Mouse (Mus musculus) heart, postnatal 10 days (tissue): ENCODE data around the gene Dab2. TPM values are rescaled to one million over a fixed set of nuclear protein-coding genes. Genes with fewer than 3 reads are reported as not detected.
A peak's percentile ranks its signal among the peaks of the same experiment; 100 is the strongest.

Experiments
- DNase-seq, 2 experiments: peaks; one replicate each; pipeline ENCODE4 v3.0.0; 2021
- intact Hi-C: fragments of 180-260 bp; cut with DNase I; formaldehyde crosslinking; loops from one replicate; pipeline ENCODE4 v1.15.1; 2025
- total RNA-seq, 2 experiments: library from RNA; stranded (reverse); gene quantifications; 2 replicates each; pipeline ENCODE4 v1.2.3; 2021

Gene Dab2
- total RNA-seq, 2 experiments from 2014 or later = 42.4 to 50.6 TPM

DNA sequence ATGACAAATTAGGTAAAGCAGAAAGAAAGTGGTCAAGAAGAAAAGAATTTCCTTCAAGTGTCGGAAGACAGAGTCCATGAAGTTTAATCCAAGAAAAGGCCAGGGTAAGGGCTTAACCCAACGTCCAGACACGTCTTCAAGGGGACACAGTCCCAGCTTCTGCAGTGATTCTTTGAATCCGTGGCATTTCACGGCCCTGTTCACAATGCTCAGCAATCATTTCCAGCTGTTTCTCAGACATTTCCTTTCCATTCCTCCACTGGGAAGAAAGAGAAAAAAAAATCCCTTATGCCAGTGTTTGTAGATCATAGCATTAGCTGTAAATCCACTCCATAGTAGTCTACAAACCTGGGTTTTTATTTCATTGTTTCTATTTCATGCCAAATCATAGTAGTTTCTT lies 22.7 kb downstream of the Dab2 start:
- no peak for DNase-seq
- intact Hi-C loops = no loop called here

DNA sequence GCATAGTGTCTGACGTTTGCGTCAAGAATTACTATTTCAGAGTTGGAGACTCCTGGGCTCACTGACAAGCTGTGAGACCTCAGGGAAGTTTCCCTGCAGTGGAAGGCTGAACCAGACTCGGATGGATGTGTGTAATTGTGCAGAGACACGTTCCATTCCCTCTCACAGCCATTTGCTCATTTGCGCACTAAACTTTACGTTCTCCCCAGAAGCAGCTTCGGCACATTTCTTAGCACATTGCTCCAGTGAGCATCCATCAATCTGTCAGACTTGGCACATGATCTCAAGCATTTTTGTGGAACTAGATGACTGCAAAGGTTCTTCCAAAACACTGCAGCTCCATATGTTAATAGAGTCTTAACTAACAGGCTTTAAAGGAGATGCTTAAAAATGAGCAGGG lies 24.0 kb downstream of the Dab2 start:
- no peak for DNase-seq
- intact Hi-C loops = no loop called here

DNA sequence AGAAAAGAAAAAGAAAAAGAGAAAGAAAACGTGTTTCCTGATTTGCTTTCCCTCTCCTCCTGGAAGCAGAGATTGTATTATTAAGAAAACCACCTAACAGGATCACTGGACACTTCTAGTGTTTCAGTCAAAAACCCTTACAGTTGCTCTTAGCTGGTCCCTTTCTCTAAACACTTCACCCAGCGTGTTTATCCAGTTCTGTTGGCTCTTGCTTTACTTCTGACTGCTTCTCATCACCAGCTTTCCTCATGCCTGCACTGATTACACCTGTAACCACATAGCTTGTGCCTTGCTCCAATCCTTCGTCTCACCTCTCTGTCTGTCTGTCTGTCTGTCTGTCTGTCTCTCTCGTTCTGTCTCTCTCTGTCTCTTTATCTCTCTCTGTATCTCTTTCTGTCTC lies 25.9 kb downstream of the Dab2 start:
- no peak for DNase-seq
- intact Hi-C loops = no loop called here

DNA sequence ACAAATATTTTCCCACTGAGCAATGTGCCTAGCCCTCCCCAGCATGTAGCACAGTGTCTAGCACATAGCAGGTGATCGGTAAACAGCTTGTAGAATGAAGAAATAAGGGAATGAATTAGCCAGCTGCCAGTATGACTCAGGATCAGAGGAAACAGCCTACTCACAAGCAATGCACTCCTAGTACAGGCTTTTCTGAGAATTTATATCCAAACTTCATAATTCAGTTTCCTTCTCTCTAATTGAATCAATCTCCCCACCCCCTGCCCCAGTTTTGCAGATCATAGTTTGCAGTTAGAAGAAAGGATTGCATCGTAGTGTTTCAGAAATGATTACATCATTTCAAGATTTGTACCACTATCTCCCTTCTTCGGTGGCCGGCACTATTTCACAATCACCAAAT lies 26.4 kb downstream of the Dab2 start:
- intact Hi-C loops = no loop called here
- no peak for DNase-seq

DNA sequence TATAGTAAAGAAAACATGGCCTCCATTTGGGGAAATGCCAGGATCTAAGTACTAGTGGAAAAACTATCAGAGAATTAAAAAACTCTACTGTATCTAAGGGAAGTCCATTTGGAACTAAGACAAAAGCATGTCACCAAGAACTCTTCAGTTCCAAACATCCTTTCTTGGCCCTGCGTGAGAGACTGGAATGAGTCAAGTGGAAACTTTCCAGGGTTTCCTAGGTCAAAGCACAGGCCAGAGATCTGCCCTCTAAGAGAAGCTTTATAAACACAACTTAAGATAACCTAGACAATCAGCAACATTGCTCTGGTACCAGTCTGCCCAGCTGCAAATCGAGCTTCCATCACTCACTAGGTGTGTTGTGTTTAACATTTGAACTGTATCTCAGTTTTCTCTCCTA lies 31.8 kb downstream of the Dab2 start:
- intact Hi-C loops = loop anchor here (5.0 kb wide), 1 partner anchor 51 kb away; no protein-coding TSS in a partner anchor

DNA sequence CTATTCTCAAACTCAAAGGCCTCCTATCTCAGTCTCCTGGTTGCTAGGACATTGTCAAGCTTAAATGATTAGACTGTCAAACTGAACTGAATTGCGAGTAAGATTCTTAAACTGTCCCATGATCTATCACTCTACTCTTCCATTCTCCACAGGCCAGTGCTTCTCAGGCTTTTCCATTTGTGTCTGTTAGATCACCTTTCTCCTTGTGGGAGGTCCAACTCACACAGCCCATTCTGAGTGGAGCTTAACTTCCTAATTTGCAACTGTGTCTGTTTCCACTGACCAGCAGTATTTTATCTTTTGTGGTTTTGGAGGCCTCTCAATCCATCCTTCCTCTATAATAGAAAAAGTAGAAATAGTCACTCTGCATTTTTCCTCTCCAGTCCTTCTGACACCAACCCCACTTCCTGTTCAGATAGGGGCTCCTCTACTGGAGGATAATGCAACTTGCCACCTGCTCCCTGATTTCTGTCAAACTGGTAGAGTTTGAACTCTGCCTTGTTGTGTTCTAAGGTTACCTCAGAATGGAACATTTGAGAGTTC lies 35.1 kb downstream of the Dab2 start:
- no peak for DNase-seq
- intact Hi-C loops = loop anchor here (5.0 kb wide), 1 partner anchor 48 kb away; no protein-coding TSS in a partner anchor

More for the DNA sequence above, 31.8 kb downstream of the Dab2 start:
- no peak for DNase-seq

DNA sequence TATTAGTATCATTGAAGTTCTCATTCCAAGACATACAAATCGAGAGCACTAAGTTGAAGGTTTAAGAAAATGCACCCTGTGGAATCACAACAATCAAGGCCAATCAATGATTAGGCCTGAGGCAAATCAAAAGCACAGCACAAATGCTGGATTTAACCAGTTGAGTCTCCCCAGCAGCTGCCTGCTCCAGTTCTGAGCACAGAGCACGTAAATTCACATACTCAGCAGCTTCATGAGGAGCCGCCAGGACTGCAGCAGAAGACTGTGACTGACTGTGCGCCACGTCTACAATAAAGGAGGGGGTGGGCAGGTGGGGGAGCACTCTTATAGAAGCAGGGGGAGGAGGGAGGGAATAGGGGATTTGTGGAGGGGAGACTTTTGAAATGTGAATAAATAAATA lies 40.2 kb downstream of the Dab2 start:
- intact Hi-C loops = no loop called here
- no peak for DNase-seq

DNA sequence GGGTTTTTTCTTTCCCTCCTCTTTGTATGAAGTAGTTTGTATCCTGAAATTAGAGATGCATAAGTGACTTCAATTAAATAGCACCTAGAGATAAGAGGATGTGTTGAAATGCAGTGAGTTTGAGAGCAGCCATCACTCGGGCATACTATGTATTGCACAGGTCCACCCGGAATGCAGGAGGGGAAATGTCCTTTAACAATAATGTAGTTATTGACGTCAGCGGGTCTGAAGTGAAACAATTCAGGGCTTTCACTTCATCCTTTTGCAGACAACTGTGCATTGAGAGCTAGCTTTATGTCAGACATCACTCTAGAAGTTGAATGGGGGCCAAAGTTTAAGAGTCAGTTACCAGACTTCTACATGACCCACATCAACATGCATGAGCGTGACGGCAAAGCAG lies 40.8 kb downstream of the Dab2 start:
- intact Hi-C loops = no loop called here
- DNase-seq = no peak

DNA sequence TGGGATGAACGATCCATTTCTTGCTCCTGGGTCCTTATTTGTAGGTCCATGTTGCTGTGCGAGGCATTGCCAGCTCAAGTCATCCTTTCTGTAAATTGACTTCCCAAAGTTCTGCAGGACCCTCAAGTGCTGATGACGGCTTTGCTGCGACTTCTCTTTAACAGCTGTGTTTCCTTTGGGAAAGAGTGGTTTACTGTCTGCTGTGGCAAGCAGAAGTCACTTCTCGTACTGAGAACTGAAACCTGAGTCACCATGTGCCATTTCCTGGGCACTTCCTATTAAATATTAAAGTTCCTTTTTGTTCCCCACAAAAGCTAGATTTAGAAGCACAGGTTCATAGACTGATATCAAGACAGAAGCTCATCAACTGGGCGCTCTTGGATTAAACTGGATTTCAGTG lies 41.8 kb downstream of the Dab2 start:
- intact Hi-C loops = no loop called here

DNA sequence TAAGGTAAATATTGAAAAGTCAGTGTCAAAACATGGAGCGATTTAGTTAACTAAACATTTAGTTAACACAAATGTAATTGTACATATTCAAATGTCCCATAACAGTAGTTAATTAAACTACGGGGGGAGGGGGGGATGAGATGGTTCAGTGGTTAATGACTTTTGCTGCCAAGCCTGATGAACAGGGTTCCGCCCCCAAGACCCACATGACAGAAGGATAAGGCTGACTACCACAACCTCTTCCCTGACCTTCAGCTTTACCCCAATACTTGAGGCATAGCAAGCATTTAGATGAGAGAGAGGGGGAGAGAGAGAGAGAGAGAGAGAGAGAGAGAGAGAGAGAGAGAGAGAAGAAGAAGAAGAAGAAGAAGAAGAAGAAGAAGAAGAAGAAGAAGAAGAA lies 54.3 kb downstream of the Dab2 start:
- no peak for DNase-seq
- intact Hi-C loops = no loop called here

More for the DNA sequence above, 41.8 kb downstream of the Dab2 start:
- no peak for DNase-seq

DNA sequence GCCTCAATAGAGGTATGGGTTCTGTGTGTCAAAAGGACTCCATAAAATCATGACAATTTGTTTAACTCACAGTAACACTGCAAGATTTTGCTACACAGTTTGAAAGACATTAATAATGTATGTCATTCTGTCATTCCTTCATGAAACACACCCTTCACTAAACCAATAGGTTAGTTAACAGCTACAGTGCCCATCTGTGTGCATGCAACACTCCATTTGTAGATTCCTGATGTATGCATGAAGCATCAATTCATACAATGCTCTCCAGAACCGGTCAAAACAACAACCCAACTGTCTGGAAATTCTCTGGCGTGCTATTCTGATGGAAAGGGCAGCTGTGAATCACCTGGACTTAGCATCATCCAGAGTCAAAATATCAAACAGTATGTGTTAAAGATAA lies 60.3 kb downstream of the Dab2 start:
- intact Hi-C loops = no loop called here
- DNase-seq = no peak

DNA sequence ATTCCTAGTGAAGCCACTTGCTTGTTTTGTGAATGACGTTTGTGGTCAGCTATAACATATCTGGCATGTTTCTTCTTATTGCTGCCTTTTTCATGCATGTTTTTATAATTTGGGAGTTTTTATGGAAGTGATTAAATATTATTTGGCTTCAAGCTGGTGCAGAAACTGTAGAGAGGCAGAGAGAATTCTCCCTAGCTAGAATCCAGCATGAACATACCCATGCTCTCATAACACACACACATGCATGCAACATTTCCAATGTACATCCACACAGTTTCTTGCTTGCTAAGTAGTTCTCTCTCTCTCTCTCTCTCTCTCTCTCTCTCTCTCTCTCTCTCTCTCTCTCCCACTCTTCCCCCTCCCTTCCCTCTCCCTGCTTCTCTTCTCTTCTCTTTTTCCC lies 70.4 kb downstream of the Dab2 start:
- intact Hi-C loops = no loop called here
- DNase-seq = no peak

DNA sequence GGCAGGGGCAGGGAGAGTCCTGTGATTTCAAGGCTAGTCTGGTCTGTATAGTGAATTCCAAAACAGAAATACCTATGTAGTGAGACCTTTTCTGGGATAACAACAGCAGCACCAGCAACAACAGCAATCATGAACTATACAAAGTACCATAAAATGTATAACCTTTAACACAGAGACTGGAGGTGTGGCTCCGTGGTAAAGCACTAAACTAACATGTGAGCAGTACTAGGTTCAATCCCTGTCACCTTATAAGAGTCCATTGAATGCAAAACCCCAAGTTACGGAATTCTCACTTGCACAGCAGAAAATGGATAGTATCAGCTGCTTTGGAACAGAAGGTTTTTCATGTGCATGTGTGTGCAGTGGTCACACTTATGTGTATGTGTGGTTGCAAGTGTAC lies 71.9 kb downstream of the Dab2 start:
- intact Hi-C loops = no loop called here
- no peak for DNase-seq

DNA sequence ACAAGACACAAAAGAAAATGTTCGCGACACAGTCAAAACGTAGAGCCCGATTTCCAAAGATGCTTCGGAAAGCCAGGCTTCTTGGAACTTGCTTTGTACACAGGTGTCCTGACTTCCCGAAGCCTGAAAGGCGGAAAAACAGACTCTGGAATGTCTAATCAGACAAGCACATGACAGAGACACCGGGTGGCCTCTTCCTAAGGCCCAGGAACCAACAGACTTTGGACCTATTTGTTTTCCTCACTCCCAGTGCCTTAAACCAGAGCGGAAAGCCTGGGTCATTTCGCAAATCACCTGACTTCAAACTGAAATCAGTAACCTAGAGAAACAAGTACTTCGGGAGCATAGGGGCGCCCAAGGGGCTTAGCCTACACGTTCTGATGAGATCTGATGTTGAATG lies 75.4 kb downstream of the Dab2 start:
- no peak for DNase-seq
- intact Hi-C loops = no loop called here

DNA sequence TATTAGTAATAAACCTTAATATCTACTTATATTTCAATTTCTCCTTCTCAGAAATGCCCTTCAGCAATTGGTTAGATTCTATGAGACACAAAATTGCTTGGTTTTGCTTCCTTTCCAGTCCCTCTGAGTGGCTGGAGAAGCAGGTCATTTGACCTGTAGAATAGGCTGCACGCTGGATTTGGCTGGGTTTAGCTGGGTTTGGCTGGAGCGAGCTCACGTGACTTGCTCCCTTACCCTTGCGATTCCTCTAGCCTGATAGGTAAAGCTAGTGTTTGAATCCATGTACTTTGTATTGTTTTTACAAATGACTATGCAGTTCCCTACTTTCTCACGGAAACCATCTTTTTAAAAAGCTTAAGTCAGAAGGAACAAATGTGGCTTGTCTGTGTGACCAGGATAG lies 76.4 kb downstream of the Dab2 start:
- DNase-seq = no peak
- intact Hi-C loops = no loop called here

DNA sequence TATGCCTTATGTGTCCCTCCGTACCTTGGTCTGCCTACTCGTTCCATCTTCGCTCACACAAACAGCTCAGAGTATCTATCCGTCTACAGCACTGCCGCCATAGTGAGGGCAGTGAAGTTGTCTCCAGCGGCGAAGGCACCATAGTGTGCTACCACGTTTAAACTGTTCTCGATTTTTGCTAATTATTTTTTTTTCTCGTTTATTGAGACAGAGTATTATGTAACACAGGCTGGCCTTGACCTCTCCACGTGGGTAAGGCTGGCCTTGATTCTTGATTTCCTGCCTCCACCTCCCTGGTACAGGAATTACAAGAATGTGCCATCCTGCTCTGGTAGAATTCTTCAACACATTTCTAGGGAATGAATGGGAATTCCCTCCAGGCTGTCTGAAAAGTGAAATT lies 77.2 kb downstream of the Dab2 start:
- intact Hi-C loops = no loop called here
- DNase-seq = no peak

DNA sequence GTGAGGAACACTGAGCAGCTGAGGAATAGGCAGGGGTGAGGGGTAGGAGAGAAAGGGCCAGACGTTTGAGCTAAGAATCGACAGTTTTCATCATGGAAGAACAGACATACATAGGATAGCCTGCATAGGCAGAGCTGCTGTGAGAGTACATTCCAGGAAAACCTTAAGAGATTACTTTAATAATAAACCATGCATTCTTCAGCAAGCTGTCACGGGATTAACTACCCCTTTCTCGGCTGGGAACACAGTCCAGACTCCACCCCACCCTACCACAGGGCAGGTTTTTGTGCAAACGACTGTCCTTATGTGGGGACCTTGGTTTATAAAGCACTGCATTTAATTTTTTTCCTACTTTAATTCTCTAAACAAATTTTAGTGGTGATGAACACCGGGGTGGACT lies 84.4 kb downstream of the Dab2 start:
- intact Hi-C loops = loop anchor here (5.0 kb wide), 1 partner anchor 52 kb away; no protein-coding TSS in a partner anchor
- no peak for DNase-seq

DNA sequence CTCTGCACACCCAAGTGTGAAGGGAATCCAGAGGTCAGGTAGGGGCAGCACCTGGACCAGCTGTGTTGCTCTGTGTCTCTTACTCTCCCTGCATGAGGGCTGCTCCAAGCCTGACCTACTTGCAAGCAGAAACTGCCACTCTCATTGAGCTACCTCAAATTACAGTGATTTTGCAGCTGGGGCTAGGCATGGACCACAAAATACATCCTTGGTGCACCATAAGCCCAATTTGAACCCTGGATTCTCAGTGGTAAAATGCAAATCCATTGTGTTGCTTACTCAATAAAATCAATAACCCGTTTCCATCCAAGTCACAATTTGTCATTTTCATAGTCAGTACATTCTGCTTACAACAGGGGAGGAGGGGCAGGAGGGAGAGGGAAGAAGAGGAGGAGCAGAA lies 85.7 kb downstream of the Dab2 start:
- intact Hi-C loops = loop anchor here (5.0 kb wide), 2 partner anchors 108 to 123 kb away; no protein-coding TSS in a partner anchor
- no peak for DNase-seq

DNA sequence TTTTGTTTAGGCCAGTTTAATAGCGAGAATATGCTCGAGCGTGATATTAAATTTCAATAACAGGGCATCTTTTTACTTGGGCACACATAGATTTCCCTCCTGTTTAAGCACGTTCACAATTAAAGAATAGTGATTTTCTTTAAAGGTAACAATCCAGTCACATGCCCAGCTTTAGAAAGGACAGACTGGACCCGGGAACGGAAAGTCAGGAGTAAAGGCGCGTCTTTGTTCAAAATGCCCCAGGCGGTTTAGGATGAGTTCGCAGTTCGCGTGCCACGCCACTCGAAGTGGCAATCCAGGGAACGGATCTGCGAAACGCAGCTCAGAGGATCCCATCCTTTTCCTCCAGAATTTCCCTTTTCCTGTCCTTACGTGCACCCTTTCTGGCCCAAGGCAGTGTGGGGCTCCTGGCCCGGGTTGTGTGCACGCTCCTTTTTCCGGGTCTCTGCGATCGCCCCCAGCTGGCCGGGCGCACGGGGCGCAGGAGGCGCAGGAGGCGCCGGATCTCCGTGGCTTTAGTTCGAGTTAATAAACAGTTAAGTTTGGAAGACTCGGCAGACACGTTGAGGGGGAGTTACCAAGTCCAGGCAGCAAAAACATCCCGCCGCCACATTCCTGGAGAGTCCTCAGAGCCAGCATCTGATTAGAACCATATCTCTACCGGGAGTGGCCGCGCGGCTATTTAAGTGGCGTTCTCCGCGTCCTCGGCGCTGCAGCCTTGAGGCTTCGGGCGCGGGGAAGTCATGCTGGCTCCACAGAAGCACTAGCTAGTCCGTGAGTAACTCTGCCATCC lies 86.8 kb downstream of the Dab2 start:
- DNase-seq = peak; percentile 91
- intact Hi-C loops = loop anchor here (1.0 to 5.0 kb wide), 3 partner anchors 109 to 148 kb away; no protein-coding TSS in a partner anchor

DNA sequence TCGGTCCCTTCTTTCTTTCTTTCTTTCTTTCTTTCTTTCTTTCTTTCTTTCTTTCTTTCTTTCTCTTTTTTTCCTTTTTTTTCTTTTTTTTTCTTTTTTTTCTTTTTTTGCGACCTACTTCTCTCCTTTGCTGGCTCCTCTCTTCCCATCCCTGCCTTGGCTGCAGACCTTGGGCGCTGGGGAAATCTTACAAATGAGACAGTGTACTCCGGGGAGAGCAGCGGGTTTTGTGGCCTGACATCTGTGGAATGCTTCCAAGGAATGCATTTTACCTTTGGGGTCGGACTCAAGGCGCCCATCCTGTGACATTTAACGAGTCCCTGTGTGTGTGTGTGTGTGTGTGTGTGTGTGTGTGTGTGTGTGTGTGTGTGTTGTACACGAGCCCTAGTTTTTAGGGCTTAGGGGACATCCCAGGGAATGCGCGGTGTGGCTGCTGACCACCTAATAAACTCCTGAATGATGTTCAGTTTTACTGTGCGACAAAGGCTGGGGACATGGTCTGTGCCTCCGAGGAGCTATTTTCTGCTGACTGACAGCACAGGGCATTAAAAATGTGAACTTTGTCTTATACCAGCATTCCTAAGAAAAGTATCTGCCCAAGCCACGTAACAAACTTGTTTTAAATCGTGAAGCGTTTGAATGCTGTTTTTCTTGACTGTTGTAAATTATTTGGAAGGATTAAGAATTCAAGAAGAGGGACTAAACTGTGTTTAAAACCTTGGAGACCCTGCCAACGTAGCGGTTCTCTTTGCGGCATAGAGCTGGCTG lies 87.6 kb downstream of the Dab2 start:
- intact Hi-C loops = loop anchor here (1.0 to 5.0 kb wide), 4 partner anchors 110 to 149 kb away; no protein-coding TSS in a partner anchor
- DNase-seq = peak in 1 of 2 experiments; percentile 33

DNA sequence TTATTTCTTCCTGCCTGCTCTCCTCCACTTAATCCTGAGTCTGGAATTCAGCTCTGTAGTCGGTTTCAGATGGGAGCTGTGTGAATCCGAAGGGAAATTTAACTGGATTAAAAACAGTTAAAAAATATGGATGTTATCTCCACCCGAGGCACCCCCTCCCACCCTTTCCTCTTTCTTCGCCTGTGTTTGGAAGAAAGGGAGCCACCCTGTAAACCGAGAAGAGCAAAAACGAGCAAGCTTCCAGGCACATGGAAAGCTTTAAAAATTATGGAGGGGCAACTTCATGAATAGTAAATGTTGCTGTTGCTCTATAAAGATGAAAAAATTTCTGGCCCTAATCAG lies 88.1 kb downstream of the Dab2 start:
- no peak for DNase-seq
- intact Hi-C loops = loop anchor here (1.0 to 5.0 kb wide), 3 partner anchors 110 to 146 kb away; no protein-coding TSS in a partner anchor
